Comparison of ENCODE assay signal across 9 mouse cellular contexts in genomic region chr6:18372447-18373228, GRCm38 (mm10).
DNase-seq lines count a peak whose midpoint lies in the region; ATAC-seq lines count a peak whose summit lies in the region.
"Had no signal": no experiment of that assay in that cellular context is flagged by ENCODE, and none has a peak within 500 bp of the region (broad histone marks: within the 10 kb centered on the region; RNA-seq: fewer than 3 reads in every experiment).

No protein-coding gene starts in this region.

- 40% methylated on average over 7 of the region's 7 CpGs for whole genome bisulfite sequencing in forebrain, embryonic 10.5 days
- 40% methylated on average over 7 of the region's 7 CpGs for WGBS in hindbrain, embryonic 12.5 days

- no peak overlapping the region for H3K4me2 ChIP-seq in hindbrain, embryonic 12.5 days (replicated peaks)

- H3K4me1 ChIP-seq in forebrain, embryonic 10.5 days = peaks cover 4% of the 10 kb centered on the region; the same call in 1 of the 2 replicates
- no peaks in the 10 kb centered on the region for H3K4me1 ChIP-seq in hindbrain, embryonic 12.5 days

- H3K36me3 ChIP-seq in forebrain, embryonic 10.5 days (replicated peaks) = no peaks in the 10 kb centered on the region
- 0 out of 2 replicates have a peak, but pooled peaks cover 5% of the 10 kb centered on the region for H3K36me3 ChIP-seq in hindbrain, embryonic 12.5 days

- H3K27ac ChIP-seq in forebrain, embryonic 10.5 days = no peak overlapping the region
- no peak overlapping the region for H3K27ac ChIP-seq in hindbrain, embryonic 12.5 days
- H3K27ac ChIP-seq: macrophage had no signal

- no peak overlapping the region for H3K4me3 ChIP-seq in forebrain, embryonic 10.5 days
- no peak overlapping the region for H3K4me3 ChIP-seq in hindbrain, embryonic 12.5 days

- peak; percentile 64 for DNase-seq in MEL-GATA-1-ER (ENCODE audit: extremely low read depth, low read depth)
- peak; percentile 56 for DNase-seq in c-Kit-negative CD71-positive TER-119-positive erythroid progenitor cells, embryonic 14.5 days (ENCODE audit: low read depth, low spot score)
- peak; percentile 40 for DNase-seq in forebrain, embryonic 10.5 days (ENCODE audit: extremely low spot score, low spot score)
- peak; percentile 40 to 55 for DNase-seq in layer of hippocampus, postnatal 36 days
- peak; percentile 65 for DNase-seq in right cerebral cortex, postnatal 25 days

- H3K9me3 ChIP-seq in forebrain, embryonic 10.5 days = no peaks in the 10 kb centered on the region
- no peaks in the 10 kb centered on the region for H3K9me3 ChIP-seq in hindbrain, embryonic 12.5 days (replicated peaks)

- peak; percentile 60; the same call in 1 of the 2 replicates for ATAC-seq in hindbrain, embryonic 12.5 days (ENCODE audit: low FRiP score)
- peak; percentile 63 for ATAC-seq in megakaryocyte, adult 5-6 weeks (ENCODE audit: poor library complexity, severe bottlenecking)
- no peak for ATAC-seq in monocyte, adult 5-6 weeks (replicated peaks; ENCODE audit: insufficient number of reproducible peaks, low FRiP score, low TSS enrichment, poor library complexity, severe bottlenecking)

- H3K27me3 ChIP-seq in forebrain, embryonic 10.5 days (ENCODE audit: poor library complexity, severe bottlenecking) = no peaks in the 10 kb centered on the region
- no peaks in the 10 kb centered on the region for H3K27me3 ChIP-seq in hindbrain, embryonic 12.5 days

- no peak overlapping the region for H3K9ac ChIP-seq in hindbrain, embryonic 12.5 days
